Mouse (Mus musculus): Measurements from ENCODE around the gene Pigv. TPM values are rescaled to one million over a fixed set of nuclear protein-coding genes. Genes with fewer than 3 reads are reported as not detected.
A peak's percentile ranks its signal among the peaks of the same experiment; 100 is the strongest.

Gene Pigv
- polyA plus RNA-seq, 1 experiment from 2014 or later: 16.7 TPM

- peak overlapping the region; percentile 65 for H3K9ac ChIP-seq (ENCODE audit: low read length)
- H3K36me3 ChIP-seq (ENCODE audit: control insufficient read depth, insufficient read depth): peaks cover 9% of the 10 kb centered on the region
- peak; percentile 98 for ATAC-seq (replicated peaks; ENCODE audit: extremely low read depth, insufficient read depth, low FRiP score)
- no peaks in the 10 kb centered on the region for H3K9me3 ChIP-seq (replicated peaks; ENCODE audit: control insufficient read depth, low read length)
- H3K4me3 ChIP-seq (ENCODE audit: low read length): peak overlapping the region; percentile 32
- H3K27me3 ChIP-seq (ENCODE audit: control insufficient read depth, insufficient read depth, low read length): no peaks in the 10 kb centered on the region
- peaks cover 49% of the 10 kb centered on the region for H3K4me1 ChIP-seq (ENCODE audit: control insufficient read depth, insufficient read depth, low read length)
- H3K27ac ChIP-seq (ENCODE audit: low read length): peak overlapping the region; percentile 81
- peak overlapping the region; percentile 64 for H3K4me2 ChIP-seq (ENCODE audit: low read depth, low read length)
- WGBS: 22% methylated on average over 11 of the region's 11 CpGs
These were observed 28.5 kb upstream of the Pigv start for GRCm38 (mm10) chr4:133700905-133701368.

- no peak overlapping the region for H3K27ac ChIP-seq (ENCODE audit: low read length)
- no peaks in the 10 kb centered on the region for H3K27me3 ChIP-seq (ENCODE audit: control insufficient read depth, insufficient read depth, low read length)
- no peak for ATAC-seq (replicated peaks; ENCODE audit: extremely low read depth, insufficient read depth, low FRiP score)
- H3K4me3 ChIP-seq (ENCODE audit: low read length): no peak overlapping the region
- peaks cover 15% of the 10 kb centered on the region for H3K4me1 ChIP-seq (ENCODE audit: control insufficient read depth, insufficient read depth, low read length)
- peaks cover 61% of the 10 kb centered on the region for H3K36me3 ChIP-seq (ENCODE audit: control insufficient read depth, insufficient read depth)
- H3K4me2 ChIP-seq (ENCODE audit: low read depth, low read length): no peak overlapping the region
- 79% methylated on average over 3 of the region's 3 CpGs for WGBS
- no peak overlapping the region for H3K9ac ChIP-seq (ENCODE audit: low read length)
- no peaks in the 10 kb centered on the region for H3K9me3 ChIP-seq (replicated peaks; ENCODE audit: control insufficient read depth, low read length)
These were observed 22.9 kb upstream of the Pigv start for GRCm38 (mm10) chr4:133695363-133695762.

DNA sequence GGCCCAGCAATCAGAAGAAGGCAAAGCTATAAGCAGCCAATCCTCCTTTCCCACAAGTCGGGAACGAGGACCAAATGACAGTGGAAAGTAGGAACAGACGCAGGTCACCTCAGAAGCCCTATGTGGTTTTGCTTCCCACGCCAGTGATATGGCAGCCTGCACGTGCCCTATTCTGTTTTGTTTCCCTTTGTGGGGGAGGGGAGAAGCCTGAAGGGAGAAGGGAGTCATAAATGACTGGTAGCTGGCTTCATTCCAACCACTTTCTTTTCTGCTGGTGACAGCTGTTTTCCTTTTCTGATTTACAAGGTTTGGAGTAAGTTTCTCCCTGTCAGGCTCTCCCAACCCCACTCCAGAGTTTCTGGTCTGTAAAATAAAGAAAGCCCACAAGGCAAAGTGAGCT, 17.8 kb upstream of the Pigv start:
- H3K36me3 ChIP-seq (ENCODE audit: control insufficient read depth, insufficient read depth): peaks cover 93% of the 10 kb centered on the region
- H3K27ac ChIP-seq (ENCODE audit: low read length): peak overlapping the region; percentile 49
- no peaks in the 10 kb centered on the region for H3K27me3 ChIP-seq (ENCODE audit: control insufficient read depth, insufficient read depth, low read length)
- H3K4me1 ChIP-seq (ENCODE audit: control insufficient read depth, insufficient read depth, low read length): peaks cover 29% of the 10 kb centered on the region
- H3K4me3 ChIP-seq (ENCODE audit: low read length): no peak overlapping the region
- H3K9me3 ChIP-seq (replicated peaks; ENCODE audit: control insufficient read depth, low read length): no peaks in the 10 kb centered on the region
- H3K4me2 ChIP-seq (ENCODE audit: low read depth, low read length): no peak overlapping the region
- 18% methylated on average over 5 of the region's 5 CpGs for WGBS
- no peak for ATAC-seq (replicated peaks; ENCODE audit: extremely low read depth, insufficient read depth, low FRiP score)
- no peak overlapping the region for H3K9ac ChIP-seq (ENCODE audit: low read length)

DNA sequence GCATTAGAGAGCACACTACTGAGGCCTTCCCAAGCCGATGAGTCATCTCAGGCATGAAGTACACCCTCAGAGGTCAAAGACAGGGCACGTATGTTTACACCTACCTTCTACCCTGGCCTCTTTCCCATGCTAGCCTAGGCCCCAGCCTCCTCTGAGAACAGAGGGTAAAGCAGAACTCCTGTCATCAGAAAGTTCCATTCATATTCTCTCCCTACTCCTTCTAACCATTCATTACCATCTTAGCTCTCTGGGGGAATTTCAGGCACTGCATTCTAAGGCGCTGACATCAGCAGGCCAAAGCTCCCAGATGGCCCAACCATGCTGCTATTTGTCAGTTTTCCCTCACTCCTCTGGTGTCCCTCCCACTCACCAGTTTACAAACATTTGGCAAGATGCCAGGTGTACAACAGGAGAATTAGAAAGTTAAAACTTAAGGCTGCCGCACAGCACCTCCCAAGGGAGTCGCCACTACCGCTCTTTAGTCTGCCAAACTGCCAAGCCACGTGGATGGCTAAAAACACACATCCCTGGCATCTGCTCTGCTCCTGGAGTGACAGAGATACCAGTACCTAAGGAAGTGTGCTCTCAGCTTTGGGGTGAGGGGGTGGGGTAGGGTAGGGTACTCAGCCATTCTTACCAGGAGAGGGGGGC, 16.1 kb upstream of the Pigv start:
- Histone ChIP-seq H3K4me3 (ENCODE audit: low read length) (no peak overlapping the region), H3K36me3 (ENCODE audit: control insufficient read depth, insufficient read depth) (peaks cover 93% of the 10 kb centered on the region), H3K4me1 (ENCODE audit: control insufficient read depth, insufficient read depth, low read length) (peaks cover 29% of the 10 kb centered on the region), H3K27me3 (ENCODE audit: control insufficient read depth, insufficient read depth, low read length) (no peaks in the 10 kb centered on the region), H3K4me2 (ENCODE audit: low read depth, low read length) (no peak overlapping the region), H3K9me3 (replicated peaks; ENCODE audit: control insufficient read depth, low read length) (no peaks in the 10 kb centered on the region), H3K27ac (ENCODE audit: low read length) (peak overlapping the region; percentile 41), H3K9ac (ENCODE audit: low read length) (0 out of 2 replicates have a peak overlapping the region, but pooled peaks have one; percentile 0)
- ATAC-seq (replicated peaks; ENCODE audit: extremely low read depth, insufficient read depth, low FRiP score): peak; percentile 78
- WGBS: 26% methylated on average over 7 of the region's 7 CpGs

GRCm38 (mm10) chr4:133687126-133687525, 14.7 kb upstream of the Pigv start:
- H3K9me3 ChIP-seq (replicated peaks; ENCODE audit: control insufficient read depth, low read length): no peaks in the 10 kb centered on the region
- H3K36me3 ChIP-seq (ENCODE audit: control insufficient read depth, insufficient read depth): peaks cover 87% of the 10 kb centered on the region
- no peak for ATAC-seq (replicated peaks; ENCODE audit: extremely low read depth, insufficient read depth, low FRiP score)
- H3K27me3 ChIP-seq (ENCODE audit: control insufficient read depth, insufficient read depth, low read length): no peaks in the 10 kb centered on the region
- H3K4me2 ChIP-seq (ENCODE audit: low read depth, low read length): no peak overlapping the region
- H3K9ac ChIP-seq (ENCODE audit: low read length): no peak overlapping the region
- H3K27ac ChIP-seq (ENCODE audit: low read length): no peak overlapping the region
- H3K4me3 ChIP-seq (ENCODE audit: low read length): no peak overlapping the region
- H3K4me1 ChIP-seq (ENCODE audit: control insufficient read depth, insufficient read depth, low read length): peaks cover 29% of the 10 kb centered on the region
- WGBS: 80% methylated on average over 5 of the region's 5 CpGs

GRCm38 (mm10) chr4:133686512-133686911, 14.1 kb upstream of the Pigv start:
- H3K9me3 ChIP-seq (replicated peaks; ENCODE audit: control insufficient read depth, low read length): no peaks in the 10 kb centered on the region
- peaks cover 32% of the 10 kb centered on the region for H3K4me1 ChIP-seq (ENCODE audit: control insufficient read depth, insufficient read depth, low read length)
- H3K27ac ChIP-seq (ENCODE audit: low read length): no peak overlapping the region
- H3K9ac ChIP-seq (ENCODE audit: low read length): no peak overlapping the region
- no peak overlapping the region for H3K4me3 ChIP-seq (ENCODE audit: low read length)
- ATAC-seq (replicated peaks; ENCODE audit: extremely low read depth, insufficient read depth, low FRiP score): no peak
- no peak overlapping the region for H3K4me2 ChIP-seq (ENCODE audit: low read depth, low read length)
- peaks cover 84% of the 10 kb centered on the region for H3K36me3 ChIP-seq (ENCODE audit: control insufficient read depth, insufficient read depth)
- WGBS: 89% methylated on average over 11 of the region's 11 CpGs
- no peaks in the 10 kb centered on the region for H3K27me3 ChIP-seq (ENCODE audit: control insufficient read depth, insufficient read depth, low read length)

DNA sequence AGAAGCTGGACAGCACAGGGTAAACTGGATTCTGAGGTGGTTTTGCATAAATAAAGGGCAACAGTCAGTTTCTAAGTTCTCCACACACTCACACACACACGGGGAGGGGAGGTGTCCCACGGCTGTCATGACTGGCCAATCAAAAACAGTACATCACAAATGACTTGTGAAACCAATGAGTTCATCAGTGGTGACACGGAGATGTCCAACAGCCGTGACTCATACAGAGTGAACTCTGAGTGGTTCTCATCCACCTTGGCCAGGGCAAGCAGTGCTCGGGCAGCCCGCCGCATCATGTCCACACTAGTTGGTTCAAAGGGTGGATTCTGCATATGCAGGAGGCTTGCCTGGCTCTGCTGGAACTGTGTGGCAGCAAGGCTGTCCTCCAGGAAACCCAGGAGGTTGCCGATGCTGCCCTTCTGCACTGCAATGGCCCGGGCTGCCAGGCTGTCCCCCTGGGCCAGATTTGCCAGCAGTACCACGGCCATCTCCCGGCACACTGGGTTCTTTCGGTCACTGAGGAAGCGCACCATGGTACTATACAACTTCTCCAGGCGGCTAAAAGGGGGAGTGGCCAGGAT, 7.8 kb upstream of the Pigv start:
- 86% methylated on average over 14 of the region's 14 CpGs for WGBS
- H3K4me3 ChIP-seq (ENCODE audit: low read length): no peak overlapping the region
- no peak overlapping the region for H3K9ac ChIP-seq (ENCODE audit: low read length)
- H3K36me3 ChIP-seq (ENCODE audit: control insufficient read depth, insufficient read depth): peaks cover 43% of the 10 kb centered on the region
- no peaks in the 10 kb centered on the region for H3K27me3 ChIP-seq (ENCODE audit: control insufficient read depth, insufficient read depth, low read length)
- no peak for ATAC-seq (replicated peaks; ENCODE audit: extremely low read depth, insufficient read depth, low FRiP score)
- H3K4me1 ChIP-seq (ENCODE audit: control insufficient read depth, insufficient read depth, low read length): peaks cover 23% of the 10 kb centered on the region
- no peak overlapping the region for H3K27ac ChIP-seq (ENCODE audit: low read length)
- H3K9me3 ChIP-seq (replicated peaks; ENCODE audit: control insufficient read depth, low read length): no peaks in the 10 kb centered on the region
- H3K4me2 ChIP-seq (ENCODE audit: low read depth, low read length): no peak overlapping the region

GRCm38 (mm10) chr4:133679629-133680028, 7.2 kb upstream of the Pigv start:
- Histone ChIP-seq H3K9ac (ENCODE audit: low read length) (no peak overlapping the region), H3K27ac (ENCODE audit: low read length) (no peak overlapping the region), H3K4me2 (ENCODE audit: low read depth, low read length) (no peak overlapping the region), H3K36me3 (ENCODE audit: control insufficient read depth, insufficient read depth) (peaks cover 36% of the 10 kb centered on the region), H3K27me3 (ENCODE audit: control insufficient read depth, insufficient read depth, low read length) (no peaks in the 10 kb centered on the region), H3K4me1 (ENCODE audit: control insufficient read depth, insufficient read depth, low read length) (peaks cover 27% of the 10 kb centered on the region), H3K9me3 (replicated peaks; ENCODE audit: control insufficient read depth, low read length) (no peaks in the 10 kb centered on the region), H3K4me3 (ENCODE audit: low read length) (no peak overlapping the region)
- no peak for ATAC-seq (replicated peaks; ENCODE audit: extremely low read depth, insufficient read depth, low FRiP score)
- 83% methylated on average over 7 of the region's 7 CpGs for WGBS

- no peak for ATAC-seq (replicated peaks; ENCODE audit: extremely low read depth, insufficient read depth, low FRiP score)
- H3K27me3 ChIP-seq (ENCODE audit: control insufficient read depth, insufficient read depth, low read length): no peaks in the 10 kb centered on the region
- no peak overlapping the region for H3K9ac ChIP-seq (ENCODE audit: low read length)
- H3K4me3 ChIP-seq (ENCODE audit: low read length): no peak overlapping the region
- WGBS: 71% methylated on average over 7 of the region's 7 CpGs
- H3K4me1 ChIP-seq (ENCODE audit: control insufficient read depth, insufficient read depth, low read length): peaks cover 42% of the 10 kb centered on the region
- H3K4me2 ChIP-seq (ENCODE audit: low read depth, low read length): no peak overlapping the region
- peaks cover 19% of the 10 kb centered on the region for H3K36me3 ChIP-seq (ENCODE audit: control insufficient read depth, insufficient read depth)
- no peaks in the 10 kb centered on the region for H3K9me3 ChIP-seq (replicated peaks; ENCODE audit: control insufficient read depth, low read length)
- no peak overlapping the region for H3K27ac ChIP-seq (ENCODE audit: low read length)
These were observed 4.8 kb upstream of the Pigv start for GRCm38 (mm10) chr4:133677266-133677665.
